Mouse (Mus musculus) splenic B cell, adult 2 months (primary cell): ENCODE results near the gene Mmp2.

Source experiments
- DNase-seq: peaks from one replicate; pipeline ENCODE4 v3.0.0-alpha.2; 2011; ENCODE audit warnings: low read depth, low spot score
- H3K27me3 ChIP-seq: 2 replicates; pipeline ENCODE4 v1.6.1; 2012; ENCODE audit warnings: mild to moderate bottlenecking, low read length, moderate library complexity, mixed read lengths; ENCODE audit not compliant: control insufficient read depth, poor library complexity, insufficient read depth, severe bottlenecking
- H3K36me3 ChIP-seq: 2 replicates; pipeline ENCODE4 v1.6.1; 2012; ENCODE audit warnings: mild to moderate bottlenecking, low read length, moderate library complexity, mixed read lengths; ENCODE audit not compliant: control insufficient read depth, poor library complexity, insufficient read depth, severe bottlenecking

The Mmp2 gene

DNA sequence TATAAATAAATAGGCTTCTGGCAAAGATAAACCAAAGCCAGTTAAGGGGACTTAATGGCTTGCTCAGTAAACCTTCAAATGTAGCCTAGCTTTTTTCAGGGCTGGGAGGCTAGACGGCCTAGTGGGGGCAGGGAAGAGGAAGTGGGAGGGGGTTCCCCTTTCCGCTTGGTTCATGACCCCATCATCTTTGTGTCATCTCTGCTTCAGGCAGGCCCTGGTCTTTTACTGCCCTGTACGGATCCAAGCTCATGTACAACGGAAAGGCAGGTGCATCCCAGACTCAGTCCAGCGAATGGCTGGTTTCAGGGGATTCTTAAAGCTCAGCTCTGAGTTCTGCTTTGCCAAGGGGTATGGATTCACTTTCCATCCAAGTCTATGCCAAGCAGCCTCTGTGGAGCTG is 4.7 kb upstream of the Mmp2 start:
- Histone ChIP-seq H3K27me3 (no peaks in the 10 kb centered on the region), H3K36me3 (no peaks in the 10 kb centered on the region)
- peak; percentile 11 for DNase-seq

DNA sequence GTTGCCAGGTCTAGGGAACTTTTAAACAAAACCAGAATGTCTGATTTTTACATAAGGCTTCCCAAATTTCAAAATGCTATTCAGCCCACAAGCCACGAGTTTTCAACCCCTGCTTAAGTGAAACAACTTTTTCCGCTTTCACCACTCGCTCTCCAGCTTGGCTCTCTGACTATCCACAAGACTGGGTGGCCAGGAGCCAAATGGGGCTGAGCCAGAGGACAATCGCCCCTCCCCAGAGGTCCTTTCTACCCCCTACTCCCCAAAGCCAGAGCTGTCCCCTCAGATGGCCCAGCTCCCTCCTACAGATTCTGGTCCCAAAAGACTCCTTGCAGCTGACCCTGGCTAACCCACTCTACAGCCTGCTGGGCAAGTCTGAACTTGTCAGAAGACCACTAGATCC is 1.1 kb upstream of the Mmp2 start:
- no peaks in the 10 kb centered on the region for H3K27me3 ChIP-seq
- DNase-seq: no peak
- no peaks in the 10 kb centered on the region for H3K36me3 ChIP-seq

DNA sequence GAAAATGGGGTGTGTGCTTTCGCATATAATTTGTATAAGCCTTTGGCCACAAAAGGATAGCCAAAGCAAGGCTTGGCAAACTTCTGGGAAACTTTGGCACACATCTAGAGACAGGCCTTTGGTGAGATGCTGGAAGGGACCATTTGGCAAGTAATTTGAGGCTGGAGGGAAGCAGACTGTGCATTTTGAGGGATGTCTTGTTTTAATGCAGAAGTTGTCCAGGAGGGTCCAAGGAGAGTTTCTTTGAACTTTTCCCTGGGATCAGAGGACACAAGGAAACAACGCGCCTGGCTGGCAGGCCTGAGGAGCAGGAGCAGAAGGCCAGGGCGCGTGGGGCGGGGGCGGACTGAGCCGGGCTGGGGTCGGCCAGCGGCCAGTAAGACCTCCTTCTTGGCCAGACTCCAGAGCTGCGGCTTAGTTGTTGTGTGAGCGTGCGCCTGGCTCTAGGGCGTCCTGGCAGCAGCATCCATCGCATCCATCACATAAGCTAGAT is 1.2 kb downstream of the Mmp2 start:
- Histone ChIP-seq H3K27me3 (no peaks in the 10 kb centered on the region), H3K36me3 (no peaks in the 10 kb centered on the region)
- DNase-seq: no peak

- H3K27me3 ChIP-seq: no peaks in the 10 kb centered on the region
- H3K36me3 ChIP-seq: no peaks in the 10 kb centered on the region
- DNase-seq: no peak
These were observed 7.1 kb downstream of the Mmp2 start for GRCm38 (mm10) chr8:92834065-92834731.

GRCm38 (mm10) chr8:92834786-92835500 is 7.9 kb downstream of the Mmp2 start:
- Histone ChIP-seq H3K36me3 (no peaks in the 10 kb centered on the region), H3K27me3 (no peaks in the 10 kb centered on the region)
- no peak for DNase-seq

GRCm38 (mm10) chr8:92835901-92836300 is 8.8 kb downstream of the Mmp2 start:
- Histone ChIP-seq H3K27me3 (no peaks in the 10 kb centered on the region), H3K36me3 (no peaks in the 10 kb centered on the region)
- no peak for DNase-seq

- DNase-seq: no peak
- Histone ChIP-seq H3K36me3 (no peaks in the 10 kb centered on the region), H3K27me3 (no peaks in the 10 kb centered on the region)
These were observed 11.5 kb downstream of the Mmp2 start for GRCm38 (mm10) chr8:92838616-92839015.

DNA sequence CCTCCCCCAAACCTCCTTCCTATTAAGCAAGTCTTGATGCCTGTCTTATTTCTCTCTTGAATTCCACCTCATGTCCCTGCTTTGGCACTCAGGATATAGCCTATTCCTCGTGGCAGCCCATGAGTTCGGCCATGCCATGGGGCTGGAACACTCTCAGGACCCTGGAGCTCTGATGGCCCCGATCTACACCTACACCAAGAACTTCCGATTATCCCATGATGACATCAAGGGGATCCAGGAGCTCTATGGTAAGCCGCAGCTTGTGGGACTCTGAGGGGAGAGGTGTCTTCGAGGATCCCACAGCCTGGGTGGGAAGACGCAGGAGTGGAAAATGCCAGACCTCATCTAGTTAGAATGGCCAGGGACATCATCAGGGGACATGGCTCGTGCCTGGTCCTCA is 12.1 kb downstream of the Mmp2 start:
- no peak for DNase-seq
- no peaks in the 10 kb centered on the region for H3K36me3 ChIP-seq
- no peaks in the 10 kb centered on the region for H3K27me3 ChIP-seq

DNA sequence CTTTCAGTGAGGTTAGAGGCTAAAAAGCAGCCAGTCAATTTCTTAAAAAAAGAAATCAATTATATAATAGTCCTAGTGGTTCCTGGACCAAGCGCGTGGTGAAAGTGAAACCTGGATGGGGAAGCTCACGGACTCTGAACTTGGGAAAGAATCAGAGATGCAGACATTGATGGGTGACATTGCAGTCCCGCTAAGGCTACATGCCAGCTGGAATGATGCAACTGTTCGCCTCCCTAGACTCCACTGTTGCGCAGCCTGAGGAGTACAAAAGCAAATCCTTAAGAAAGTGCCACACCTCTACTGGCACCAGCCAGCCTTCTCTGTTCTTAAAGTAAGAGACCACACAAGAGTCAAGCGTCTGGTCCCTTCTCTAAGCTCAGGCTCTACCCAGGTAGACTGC is 12.8 kb downstream of the Mmp2 start:
- Histone ChIP-seq H3K27me3 (no peaks in the 10 kb centered on the region), H3K36me3 (no peaks in the 10 kb centered on the region)
- DNase-seq: no peak

- no peak for DNase-seq
- Histone ChIP-seq H3K36me3 (no peaks in the 10 kb centered on the region), H3K27me3 (no peaks in the 10 kb centered on the region)
These were observed 19.6 kb downstream of the Mmp2 start for GRCm38 (mm10) chr8:92846684-92847083.

DNA sequence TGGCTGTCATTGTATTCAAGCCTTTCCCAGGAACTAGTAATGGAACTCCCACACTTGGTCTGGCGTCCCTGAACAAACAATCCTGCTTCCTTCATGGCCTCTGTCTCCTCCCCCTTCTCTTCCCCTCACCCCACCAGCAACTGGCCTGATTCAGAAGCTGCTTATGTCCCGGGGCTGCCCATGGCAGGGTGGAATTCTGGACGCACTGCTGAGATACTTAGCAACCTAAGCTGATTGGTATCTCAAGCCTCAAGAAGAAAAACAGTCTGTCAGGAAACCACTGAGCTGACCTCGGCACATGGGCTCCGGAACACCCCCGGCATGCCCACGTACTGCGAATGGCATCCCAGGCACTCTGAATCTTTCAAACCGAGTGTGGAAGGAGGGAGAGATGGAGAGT is 20.2 kb downstream of the Mmp2 start:
- Histone ChIP-seq H3K36me3 (no peaks in the 10 kb centered on the region), H3K27me3 (no peaks in the 10 kb centered on the region)
- no peak for DNase-seq

DNA sequence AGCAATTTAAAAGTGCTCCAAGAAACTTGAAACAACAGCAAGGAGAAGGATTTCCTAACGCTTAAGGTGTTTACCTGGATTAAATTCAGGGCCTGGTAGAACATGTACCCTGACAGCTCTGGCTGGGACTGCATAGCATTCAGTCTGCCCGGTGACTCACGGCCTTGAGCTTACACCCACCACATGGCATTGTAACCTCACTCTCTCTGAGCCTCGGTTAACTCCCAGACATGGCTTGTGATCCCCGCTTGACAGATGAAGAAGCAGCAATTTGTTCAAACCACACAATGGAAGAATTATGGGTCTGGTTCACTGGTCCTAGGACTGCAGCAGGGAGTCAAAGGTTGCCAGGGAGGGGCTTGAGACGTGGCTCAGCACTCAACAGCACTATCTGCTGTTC is 22.2 kb downstream of the Mmp2 start:
- no peaks in the 10 kb centered on the region for H3K36me3 ChIP-seq
- no peaks in the 10 kb centered on the region for H3K27me3 ChIP-seq
- no peak for DNase-seq

DNA sequence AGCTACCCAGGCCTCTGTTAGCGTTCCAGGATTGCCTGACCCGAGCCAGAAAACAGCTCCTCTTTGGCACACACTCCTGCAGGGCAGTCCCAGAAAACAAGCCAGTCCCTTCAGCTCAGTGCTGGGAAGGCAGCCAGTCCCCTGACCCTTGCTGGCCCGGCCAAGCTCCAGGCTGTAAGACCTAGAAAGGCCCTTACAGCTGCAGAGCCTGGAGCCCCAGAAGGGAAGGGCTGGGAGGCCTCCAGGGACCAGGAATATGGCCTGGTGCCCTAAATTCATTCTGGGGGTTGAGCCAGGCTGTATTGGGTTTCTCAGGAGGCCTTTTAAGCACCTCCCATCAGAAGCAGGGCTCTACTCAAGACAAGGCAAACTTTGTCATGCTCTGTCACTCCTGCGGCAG is 23.1 kb downstream of the Mmp2 start:
- Histone ChIP-seq H3K36me3 (no peaks in the 10 kb centered on the region), H3K27me3 (no peaks in the 10 kb centered on the region)
- DNase-seq: no peak

GRCm38 (mm10) chr8:92851381-92851780 is 24.3 kb downstream of the Mmp2 start:
- no peak for DNase-seq
- no peaks in the 10 kb centered on the region for H3K27me3 ChIP-seq
- H3K36me3 ChIP-seq: no peaks in the 10 kb centered on the region

- no peaks in the 10 kb centered on the region for H3K27me3 ChIP-seq
- no peaks in the 10 kb centered on the region for H3K36me3 ChIP-seq
- peak; percentile 36 for DNase-seq
These were observed 26.3 kb downstream of the Mmp2 start for GRCm38 (mm10) chr8:92853188-92853983.
